Mouse (Mus musculus) stomach, postnatal 0 days (tissue): ENCODE measurements at regions not wholly inside any gene's neighbourhood (a gene's known extent, or its start where the extent isn't known, plus 50 kb on each side); places are given as distances from the start of the nearest gene placed in this dataset.

Experiments
- CTCF ChIP-seq: IDR thresholded peaks from 2 replicates; pipeline ENCODE4 v1.5.1; 2016; ENCODE audit warnings: antibody characterized with exemption, low read depth, mild to moderate bottlenecking, moderate library complexity
- EP300 ChIP-seq: optimal IDR thresholded peaks from 2 replicates; pipeline ENCODE3; 2016; ENCODE audit warnings: antibody characterized with exemption

DNA sequence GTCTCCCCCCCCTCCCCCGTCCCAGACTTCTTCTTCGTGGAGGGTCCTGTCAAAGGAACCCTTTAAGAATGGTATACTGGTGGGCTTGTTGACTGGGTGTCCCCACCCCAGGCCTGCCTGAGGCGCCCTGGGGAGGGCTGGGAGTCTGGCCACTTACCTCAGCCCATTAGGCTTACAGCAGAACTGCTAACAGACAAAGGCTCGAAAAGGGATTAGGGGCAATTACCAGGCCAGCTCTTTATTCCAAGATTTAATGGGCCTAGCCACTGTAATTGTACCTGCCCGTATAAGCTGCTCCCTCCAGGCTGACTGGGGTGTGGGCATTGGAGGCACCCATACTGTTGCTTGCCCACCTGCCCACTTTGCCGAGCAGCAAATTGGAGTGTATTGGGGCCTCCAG lies 93.8 kb upstream of the Pitx1 start:
- TF ChIP-seq EP300 (no peak), CTCF (no peak)
